Mouse (Mus musculus): ENCODE measurements around the gene Hist1h2bb.
"Not testable (repeated sequence)": the region's sequence is repeated elsewhere in the genome, so short reads cannot be mapped to it uniquely, and the experiment has no call there.

Hist1h2bb gene

DNA sequence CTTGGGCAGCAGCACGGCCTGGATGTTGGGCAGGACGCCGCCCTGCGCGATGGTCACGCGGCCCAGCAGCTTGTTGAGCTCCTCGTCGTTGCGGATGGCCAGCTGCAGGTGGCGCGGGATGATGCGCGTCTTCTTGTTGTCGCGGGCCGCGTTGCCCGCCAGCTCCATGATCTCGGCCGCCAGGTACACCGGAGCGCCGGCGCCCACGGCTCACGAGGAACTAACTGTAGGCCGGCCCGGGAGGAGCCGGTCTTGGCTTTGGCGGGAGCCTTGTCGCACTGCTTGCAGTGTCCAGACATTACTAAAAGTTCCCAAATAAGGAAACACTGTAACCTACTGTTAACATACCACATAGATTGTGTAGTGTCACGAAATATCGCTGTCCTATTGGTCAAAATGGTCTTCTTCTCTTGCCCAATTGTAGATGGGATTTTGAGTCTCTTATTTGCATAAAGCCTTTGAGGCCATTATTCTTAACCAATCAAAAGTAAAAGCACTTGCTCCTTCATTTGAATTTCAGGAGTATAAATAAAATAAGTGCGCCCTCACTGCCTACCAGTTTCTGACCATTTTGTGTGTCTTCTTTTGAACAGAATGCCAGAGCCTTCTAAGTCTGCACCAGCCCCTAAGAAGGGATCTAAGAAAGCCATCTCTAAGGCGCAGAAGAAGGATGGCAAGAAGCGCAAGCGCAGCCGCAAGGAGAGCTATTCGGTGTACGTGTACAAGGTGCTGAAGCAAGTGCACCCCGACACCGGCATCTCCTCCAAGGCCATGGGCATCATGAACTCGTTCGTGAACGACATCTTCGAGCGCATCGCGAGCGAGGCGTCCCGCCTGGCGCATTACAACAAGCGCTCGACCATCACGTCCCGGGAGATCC is at the start of gene Hist1h2bb:
Hist1h2bb (plus strand) TSS at position 534 of the 880 bp plus-strand sequence.
- in situ Hi-C loops (cut with MboI, MseI), result loop anchor here (10.0 kb wide), 1 partner anchor 1702 kb away; the partner anchor contains the start of genes Hist1h2ag, Hist1h2bj and Hist1h4i

DNA sequence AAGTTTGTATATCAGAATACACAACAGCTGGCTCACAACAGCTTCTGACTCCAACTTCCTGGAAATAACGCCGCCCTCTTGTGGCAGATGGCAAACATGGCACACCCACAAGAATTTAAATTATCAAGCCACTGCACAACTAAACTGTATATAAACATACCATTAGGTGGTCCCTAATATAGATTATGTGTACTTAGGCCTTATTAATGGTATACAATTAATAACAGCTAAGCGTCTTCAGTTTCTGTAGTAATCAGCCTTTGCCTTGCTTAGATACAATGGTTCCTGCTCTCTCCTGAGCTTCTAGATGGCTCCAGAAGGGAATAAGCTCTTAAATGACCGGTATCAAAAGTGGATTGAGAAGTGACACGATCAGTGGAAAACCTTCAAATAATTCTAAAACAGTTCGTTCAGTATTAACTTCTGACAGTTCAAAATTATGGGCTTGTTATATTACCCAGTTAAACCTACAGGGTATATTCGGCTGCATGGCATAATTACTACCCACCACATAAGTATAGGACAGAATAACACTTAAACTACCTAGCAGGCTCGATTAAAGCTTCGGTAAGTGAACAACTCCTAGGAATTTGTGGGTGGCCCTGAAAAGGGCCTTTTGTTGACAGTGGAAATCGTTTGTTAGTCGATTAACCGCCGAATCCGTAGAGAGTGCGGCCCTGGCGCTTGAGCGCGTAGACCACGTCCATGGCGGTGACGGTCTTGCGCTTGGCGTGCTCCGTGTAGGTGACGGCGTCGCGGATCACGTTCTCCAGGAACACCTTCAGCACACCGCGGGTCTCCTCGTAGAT is 48.8 kb upstream of the Hist1h2bb start:
- in situ Hi-C loops (cut with MboI, MseI), result no loop called here

DNA sequence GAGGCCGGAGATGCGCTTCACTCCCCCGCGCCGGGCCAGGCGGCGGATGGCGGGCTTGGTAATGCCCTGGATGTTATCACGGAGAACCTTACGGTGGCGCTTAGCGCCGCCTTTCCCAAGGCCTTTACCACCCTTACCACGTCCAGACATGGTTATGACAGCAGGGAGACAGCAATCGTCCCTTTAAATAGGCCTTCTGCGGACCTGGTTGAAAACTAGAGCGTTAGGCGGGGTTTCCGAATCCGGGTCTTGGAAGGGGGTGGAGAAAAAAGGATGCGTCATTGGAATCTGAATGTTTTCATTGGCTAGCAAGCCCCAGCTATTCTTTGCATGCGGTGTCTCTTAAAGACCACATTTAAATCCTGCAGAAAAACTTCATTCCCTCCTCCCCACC is 48.2 kb upstream of the Hist1h2bb start, which contains the start of gene Hist1h4c:
Hist1h4c (minus strand) TSS at position 155 of the 394 bp plus-strand sequence.
- in situ Hi-C loops (cut with MboI, MseI), result no loop called here

DNA sequence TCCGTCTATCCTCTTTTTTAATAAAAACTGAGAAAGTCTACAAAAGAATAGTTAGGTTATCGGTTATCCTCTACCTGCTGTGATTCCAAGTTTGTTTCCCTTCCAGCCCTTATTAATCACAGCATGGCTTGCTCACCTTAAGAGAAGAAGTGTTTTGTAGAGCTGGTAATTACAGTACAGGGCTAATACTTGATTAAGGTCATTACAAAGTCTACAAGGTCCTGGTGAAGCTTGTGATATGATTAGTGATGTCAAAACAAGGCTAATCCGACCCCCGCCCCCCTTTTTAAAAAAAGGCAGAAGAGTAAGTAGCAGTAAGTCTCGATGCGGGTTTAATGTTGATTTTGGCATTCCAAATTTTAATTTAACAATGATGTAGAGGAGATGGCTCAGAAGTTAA is 47.5 kb upstream of the Hist1h2bb start:
- in situ Hi-C loops (cut with MboI, MseI), result no loop called here

DNA sequence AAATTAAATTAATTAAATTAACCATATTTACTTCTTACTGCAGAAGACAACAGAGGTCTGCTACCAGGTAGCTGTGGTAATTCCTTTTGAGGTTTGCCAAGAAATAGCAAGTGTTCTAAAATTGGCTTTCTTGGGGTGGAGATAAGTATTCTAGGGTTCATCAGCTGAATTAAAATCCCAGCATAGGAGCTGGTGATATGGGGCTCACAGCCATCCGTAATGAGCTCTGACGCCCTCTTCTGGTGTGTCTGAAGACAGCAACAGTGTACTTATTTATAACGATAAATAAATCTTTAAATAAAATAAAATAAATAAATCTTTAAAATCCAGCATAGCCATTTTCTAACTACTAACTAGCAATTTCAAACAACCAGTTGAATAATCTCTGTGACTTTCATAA is 46.8 kb upstream of the Hist1h2bb start:
- in situ Hi-C loops (cut with MboI, MseI), result no loop called here

DNA sequence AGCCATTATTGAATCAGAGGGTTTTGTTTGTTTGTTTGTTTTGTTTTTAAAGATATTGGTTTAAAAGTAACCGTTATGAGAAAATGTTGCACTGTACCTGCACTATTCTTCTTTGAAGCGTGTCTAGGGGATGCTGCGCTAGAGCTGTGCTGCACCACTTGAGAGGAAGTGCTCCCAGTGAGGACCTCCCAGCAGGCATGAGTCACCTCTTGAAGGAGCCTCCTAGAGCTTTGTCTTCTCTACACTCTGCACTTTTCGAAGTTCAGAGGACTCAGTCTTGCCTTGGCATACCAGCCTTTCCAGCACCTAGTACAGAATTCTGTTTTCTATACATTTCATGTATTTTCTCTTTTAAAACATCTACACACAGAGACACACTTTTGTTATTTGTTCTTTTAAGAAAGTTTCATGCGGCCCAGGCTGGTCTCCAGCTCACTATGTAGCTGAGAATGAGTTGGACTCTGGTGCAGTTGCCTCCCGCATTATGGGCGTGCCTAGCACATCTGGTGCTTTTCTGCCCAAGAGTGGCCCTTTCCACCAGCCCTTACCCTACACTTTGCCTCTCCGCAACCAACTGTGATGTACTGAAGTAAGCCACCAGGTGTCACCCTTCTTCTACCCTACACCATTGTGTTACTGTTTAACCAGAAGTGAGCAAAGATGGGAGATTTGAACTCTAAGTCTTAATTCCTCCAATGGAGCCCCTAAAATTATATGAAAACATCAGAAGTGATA is 45.6 kb upstream of the Hist1h2bb start:
- in situ Hi-C loops (cut with MboI, MseI), result no loop called here

DNA sequence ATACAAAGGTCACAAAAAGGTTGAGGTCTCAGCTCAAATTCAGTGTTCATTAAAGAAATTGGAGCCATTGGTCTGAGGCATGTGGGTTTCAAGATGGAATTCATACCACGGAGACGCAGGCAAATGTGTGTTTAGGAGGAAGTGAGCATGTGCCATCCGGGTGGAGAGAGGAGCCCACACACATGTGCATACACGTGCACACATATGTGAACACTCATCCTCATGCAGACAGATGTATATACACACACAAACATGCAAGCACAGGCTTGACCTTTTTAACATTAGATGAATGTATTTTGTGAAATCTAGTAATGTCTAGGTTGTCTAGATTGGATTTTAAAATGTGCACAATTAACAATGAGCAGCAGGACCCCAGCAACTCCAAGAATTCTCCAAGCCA is 44.3 kb upstream of the Hist1h2bb start:
- in situ Hi-C loops (cut with MboI, MseI), result no loop called here

DNA sequence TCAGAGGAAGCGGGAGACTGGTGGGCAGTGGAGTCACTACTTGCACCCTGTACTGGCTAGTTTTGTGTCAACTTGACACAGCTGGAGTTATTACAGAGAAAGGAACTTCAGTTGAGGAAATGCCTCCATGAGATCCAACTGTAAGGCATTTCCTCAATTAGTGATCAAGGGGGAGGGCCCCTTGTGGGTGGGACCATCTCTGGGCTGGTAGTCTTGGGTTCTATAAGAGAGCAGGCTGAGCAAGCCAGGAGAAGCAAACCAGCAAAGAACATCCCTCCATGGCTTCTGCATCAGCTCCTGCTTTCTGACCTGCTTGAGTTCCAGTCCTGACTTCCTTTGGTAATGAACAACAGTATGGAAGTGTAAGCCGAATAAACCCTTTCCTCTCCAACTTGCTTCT is 43.7 kb upstream of the Hist1h2bb start:
- in situ Hi-C loops (cut with MboI, MseI), result not testable (repeated sequence)

DNA sequence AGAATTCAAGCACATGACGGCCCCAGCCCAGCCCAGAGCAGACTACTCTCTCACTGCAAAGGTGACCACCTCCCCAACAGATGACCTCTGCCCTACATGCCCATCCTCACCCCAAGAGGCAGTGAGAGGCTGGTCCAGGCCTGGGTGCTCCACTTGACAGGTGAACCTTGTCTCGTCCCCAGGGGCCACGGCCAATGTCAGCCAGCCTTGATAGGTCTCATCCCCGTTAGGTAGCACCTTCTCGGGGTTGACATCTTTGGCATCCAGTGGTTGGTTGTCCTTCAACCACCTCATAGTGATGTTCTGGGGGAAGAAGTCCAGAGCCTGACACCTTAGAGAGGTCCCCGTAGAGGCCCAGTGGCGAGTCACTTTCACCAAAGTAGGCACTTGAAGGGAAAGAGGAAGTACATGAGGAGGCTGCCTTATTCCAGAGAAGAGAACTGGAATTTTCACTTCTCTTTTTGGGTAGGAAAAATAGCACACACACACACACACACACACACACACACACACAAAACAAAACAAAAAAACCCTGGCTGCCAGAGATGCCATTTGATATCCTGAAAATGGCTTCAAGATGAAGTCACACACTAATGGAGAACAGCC is 40.7 kb upstream of the Hist1h2bb start:
- in situ Hi-C loops (cut with MboI, MseI), result no loop called here

DNA sequence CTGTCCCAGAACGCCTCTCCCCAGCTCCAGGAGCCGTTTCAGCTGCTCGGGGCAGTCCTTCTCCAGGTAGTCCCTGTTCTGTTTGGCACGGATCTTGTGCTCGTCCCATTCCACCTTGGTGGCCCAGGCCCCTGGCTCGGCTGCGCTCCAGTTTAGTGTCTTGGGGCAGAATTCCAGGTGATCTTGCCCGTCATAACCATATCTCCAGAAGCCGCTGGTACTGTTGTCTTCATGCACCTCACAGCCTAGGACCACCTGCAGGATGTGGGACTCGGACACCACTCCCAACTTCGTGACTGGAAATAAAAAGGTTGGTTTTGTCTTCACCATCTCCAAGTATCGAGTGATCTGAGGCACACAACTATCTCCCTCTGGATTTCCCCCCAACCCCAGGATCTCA is 39.8 kb upstream of the Hist1h2bb start:
- in situ Hi-C loops (cut with MboI, MseI), result no loop called here

DNA sequence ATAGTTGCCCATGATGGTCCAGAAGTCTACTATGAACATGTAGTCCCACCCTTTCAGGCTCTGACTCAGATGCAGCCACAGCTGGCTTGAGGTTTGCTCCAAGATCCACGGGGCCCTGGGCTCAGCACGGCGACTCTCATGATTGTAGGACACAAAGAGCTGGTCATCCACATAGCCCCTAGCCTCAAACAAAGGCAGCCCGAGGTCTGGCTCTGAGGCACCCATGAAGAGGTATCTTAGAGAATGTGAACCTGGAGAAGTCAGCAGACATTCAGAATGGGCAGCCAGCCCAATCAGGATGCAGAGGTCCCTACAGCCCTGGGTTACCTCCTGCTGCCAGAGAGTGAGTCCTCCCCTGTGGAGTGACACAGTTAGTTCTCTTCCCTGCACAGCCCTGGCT is 38.5 kb upstream of the Hist1h2bb start:
- in situ Hi-C loops (cut with MboI, MseI), result no loop called here

DNA sequence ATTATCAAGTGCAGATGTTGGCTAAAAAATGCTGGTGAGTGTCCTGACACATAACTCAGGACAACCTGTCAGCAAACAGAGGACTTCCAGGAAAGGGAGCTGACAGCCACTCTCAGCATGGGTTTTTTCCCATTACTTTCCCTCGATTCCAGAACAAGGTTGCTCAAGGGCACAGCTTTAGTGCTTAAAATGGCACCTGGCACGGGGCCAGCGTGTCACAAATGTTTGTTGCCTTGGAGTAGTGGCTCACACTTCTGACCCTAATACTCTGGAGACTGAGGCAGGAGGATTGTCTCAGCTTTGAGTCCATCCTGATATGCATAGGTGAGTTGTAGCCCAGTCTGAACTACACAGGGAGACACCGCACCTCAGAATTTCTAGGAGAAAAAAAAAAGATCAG is 37.9 kb upstream of the Hist1h2bb start:
- in situ Hi-C loops (cut with MboI, MseI), result no loop called here

DNA sequence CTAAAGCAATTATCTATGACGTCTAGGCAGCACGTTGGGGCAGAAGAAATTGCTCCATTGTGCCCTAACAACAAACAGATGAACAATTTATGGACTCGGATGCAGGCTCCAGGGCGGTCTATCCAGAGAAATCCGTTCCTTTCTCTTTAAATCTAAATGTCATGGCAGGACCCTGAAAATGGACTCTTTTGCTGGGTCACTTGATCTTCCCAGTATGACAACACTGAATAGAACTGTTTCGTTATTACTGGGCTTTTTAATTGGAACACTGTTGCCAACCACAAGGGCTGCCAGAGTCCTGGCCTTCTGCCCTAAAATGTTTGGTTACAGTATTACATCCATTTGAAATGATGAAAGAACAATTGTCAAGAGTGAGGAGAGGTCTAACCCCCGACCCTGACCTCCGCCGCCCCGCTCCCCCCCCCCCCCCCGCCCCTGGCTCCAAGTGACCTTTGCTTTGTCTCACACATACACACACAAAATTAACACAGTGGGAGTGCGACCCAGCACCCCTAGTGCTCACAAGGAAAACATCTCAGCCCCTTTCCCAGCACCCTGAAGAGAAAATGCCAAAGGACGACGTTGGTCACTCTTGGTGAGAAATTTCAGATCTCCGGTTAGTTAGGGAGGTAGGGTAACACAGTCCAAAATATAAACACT is 36.7 kb upstream of the Hist1h2bb start:
- in situ Hi-C loops (cut with MboI, MseI), result no loop called here

DNA sequence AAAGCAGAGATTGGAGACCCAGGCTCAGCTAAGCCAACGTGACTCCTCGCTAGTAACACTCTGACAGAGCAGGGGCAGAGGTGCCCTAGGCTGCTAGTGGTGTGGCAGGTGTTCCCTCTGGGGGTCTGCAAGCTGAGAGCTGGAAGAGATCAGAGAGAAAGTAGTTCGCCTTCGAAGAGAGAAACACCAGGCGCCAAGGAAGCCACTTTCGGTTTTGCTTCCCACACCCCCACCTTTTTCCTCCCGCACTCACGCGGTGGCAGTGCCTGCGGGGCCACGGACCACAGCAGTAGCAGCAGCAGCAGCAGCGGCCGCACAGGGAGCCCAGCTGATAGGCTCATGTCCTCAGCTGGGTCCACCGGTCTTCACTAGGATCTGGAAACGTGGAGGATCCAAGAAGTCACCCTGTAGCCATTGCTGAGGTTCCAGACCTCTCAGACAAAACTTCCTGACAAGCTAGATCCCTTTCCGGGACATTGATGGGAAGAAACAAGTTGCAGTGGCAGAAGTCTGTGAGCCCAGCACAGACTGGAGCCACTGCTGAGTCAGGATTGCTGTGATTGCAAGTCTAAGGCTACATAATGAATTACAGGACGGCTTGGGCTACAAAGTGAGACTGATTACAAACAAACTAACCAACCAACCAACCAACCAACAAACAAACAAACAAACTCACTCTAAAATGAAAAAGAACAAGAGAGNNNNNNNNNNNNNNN is 36.0 kb upstream of the Hist1h2bb start, which contains the start of gene Hfe:
Hfe (minus strand) TSS at position 481 of the 716 bp plus-strand sequence.
- in situ Hi-C loops (cut with MboI, MseI), result no loop called here

DNA sequence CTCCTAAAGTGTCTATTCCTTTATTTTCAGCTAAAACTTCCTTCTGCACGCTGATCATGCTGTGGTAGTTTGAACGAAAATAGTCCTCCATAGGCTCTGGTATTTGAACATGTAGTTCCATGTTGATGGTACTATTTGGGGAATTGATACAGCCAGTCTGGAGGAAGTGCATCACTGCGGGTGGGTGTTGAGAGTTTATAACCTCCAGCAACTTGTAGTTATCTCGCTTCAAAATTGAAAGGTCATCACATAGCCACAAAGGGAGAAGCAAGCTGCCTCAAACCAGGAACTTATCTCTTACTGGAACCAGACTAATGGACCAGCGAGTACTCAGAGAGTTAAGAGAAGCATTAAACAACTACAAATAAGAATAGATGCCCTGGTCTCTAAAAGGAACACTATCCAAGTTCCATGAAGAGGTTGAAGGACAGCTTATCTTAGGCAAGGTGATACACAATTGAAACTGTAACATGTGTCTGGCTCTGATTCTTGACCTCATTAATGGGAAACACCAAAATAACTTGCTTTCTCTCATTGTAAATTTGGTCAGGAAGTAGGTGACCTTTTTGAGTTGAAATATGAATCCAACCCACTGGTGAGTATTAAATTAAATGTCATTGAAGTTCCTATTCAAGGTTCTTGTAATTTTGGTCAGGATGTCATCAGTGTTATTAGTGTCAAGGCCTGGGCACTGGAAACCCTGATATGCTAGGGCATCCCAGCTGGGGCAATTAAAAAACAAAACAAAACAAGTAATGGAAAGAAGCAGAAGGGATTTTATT is 30.1 kb upstream of the Hist1h2bb start:
- in situ Hi-C loops (cut with MboI, MseI), result no loop called here

DNA sequence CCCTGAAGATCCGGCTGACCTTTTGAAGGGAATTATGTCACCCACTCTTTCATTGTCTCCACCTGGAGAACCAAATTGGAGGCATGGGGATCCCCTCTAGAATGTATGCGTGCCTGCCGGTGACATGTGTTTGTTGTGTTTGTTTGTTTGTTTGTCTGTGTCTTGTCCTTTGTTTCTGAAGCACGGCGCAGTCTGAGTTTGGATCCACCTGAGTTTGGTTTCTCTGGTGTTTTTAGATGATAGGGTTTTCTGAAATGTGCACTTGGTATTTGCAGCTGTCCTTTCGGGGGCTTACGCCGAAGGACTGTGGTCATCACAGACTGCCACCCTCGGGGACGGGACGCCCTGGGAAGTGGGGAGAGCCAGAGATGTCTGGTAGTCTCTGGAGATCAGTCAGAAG is 29.4 kb upstream of the Hist1h2bb start:
- in situ Hi-C loops (cut with MboI, MseI), result no loop called here

DNA sequence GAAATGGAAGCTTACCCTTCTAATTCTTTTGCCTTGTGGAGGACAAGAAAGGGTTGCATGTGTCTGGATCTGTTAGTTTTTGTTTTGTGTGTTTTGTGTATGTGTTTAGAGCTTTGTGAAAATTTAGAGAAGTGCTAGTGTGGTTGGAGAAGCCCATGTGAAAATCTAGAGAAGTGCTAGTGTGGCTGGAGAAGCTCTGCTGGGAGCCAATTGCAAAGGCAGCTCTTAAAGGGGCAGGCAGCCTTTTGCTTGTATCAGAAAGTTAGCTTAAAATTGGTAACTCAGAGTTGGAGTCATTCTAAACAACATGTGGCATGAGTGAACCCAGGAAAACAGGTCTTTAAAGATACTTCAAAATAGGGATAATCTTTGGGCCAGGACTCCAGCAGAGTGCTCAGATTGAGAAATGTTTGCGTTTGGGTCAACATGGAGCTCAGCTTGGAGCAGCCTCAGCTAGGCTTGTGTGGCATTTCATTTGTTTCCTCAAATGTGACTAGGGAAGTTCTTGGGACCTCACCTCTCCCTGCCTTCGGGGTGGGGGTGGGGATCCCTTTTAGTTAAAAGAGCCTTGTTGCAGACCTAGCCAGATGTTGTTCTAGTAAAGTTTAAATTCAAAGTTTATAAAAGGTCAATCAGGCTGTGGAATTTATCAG is 28.8 kb upstream of the Hist1h2bb start:
- in situ Hi-C loops (cut with MboI, MseI), result not testable (repeated sequence)

DNA sequence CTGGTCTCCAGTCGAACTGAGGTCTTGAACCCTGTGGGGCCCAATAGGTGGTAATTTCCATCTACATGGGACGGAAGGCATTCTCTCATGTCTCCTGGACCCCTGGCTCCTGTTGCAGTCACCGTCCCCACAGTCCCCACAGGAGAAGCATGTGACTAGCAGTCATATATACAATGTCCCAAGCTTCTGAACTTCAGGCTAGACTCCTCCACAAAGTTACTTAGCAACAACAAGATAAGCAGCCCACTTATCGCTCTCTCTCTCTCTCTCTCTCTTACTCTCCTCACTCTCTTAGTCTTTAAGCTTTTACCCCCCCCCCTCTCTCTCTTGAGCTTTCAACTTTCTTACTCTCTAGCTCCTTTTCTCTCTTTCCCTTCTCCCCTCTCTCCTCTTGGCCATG is 22.3 kb upstream of the Hist1h2bb start:
- in situ Hi-C loops (cut with MboI, MseI), result no loop called here

DNA sequence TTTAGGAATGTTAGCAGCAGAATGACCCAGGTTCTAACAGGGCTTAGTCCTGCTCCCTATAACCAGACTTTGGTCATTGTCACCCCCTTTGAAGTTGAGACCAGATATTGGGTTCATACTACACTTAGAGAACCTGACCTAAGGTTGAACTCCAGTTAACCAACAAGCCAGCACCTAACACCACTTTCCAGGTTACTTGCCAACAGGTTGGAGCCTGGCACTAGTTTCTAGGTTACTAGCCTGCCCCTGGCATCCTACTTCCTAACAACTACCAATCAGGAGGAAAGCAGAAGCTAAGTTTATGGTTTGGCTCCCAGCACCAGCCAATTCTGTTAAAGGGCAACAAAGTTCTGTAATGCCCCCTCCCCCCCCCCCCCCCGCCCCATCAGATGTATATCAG is 21.3 kb upstream of the Hist1h2bb start:
- in situ Hi-C loops (cut with MboI, MseI), result loop anchor here (5.0 kb wide), 1 partner anchor 33 kb away; no protein-coding TSS in a partner anchor

Data from T-helper 1 cell (primary cell).